Mouse (Mus musculus) c-Kit-positive CD71-positive TER-119-positive erythroid progenitor cells, embryonic 14.5 days (primary cell): ENCODE data around the gene Ly6g6e.
"Not testable (repeated sequence)": the region's sequence is repeated elsewhere in the genome, so short reads cannot be mapped to it uniquely, and the experiment has no call there.

Experiments
- DNase-seq: peaks from one replicate; pipeline ENCODE4 v3.0.0-alpha.2; 2013; ENCODE audit warnings: low spot score

The Ly6g6e gene

GRCm38 (mm10) chr17:35076507-35077176, at the start of gene Ly6g6e:
TSS of gene Ly6g6e (plus strand) at chr17:35076902.
- DNase-seq, result no peak

GRCm38 (mm10) chr17:35027277-35028068, 49.2 kb upstream of the Ly6g6e start, which contains the start of gene Sapcd1:
TSS of gene Sapcd1 (minus strand) at chr17:35028016.
- no peak for DNase-seq

DNA sequence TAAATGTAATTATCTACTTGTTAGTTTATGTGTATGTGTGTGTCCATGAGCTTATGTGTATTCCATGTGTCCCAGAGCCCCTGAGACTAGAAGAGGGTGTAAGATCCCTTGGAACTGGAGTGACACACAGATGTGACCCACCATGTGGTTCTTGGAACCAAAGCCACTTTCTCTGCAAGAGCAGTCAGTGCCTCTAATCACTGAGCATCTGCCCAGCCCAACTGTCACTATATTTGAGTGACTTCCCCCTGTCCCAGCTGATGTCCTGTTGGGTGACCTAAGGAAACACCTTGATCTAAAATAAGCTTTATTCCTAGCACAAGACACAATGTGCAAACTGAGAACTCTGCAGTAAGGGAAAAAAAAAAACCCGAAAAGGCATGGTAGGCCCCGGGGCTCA, 48.4 kb upstream of the Ly6g6e start:
- DNase-seq, result no peak

DNA sequence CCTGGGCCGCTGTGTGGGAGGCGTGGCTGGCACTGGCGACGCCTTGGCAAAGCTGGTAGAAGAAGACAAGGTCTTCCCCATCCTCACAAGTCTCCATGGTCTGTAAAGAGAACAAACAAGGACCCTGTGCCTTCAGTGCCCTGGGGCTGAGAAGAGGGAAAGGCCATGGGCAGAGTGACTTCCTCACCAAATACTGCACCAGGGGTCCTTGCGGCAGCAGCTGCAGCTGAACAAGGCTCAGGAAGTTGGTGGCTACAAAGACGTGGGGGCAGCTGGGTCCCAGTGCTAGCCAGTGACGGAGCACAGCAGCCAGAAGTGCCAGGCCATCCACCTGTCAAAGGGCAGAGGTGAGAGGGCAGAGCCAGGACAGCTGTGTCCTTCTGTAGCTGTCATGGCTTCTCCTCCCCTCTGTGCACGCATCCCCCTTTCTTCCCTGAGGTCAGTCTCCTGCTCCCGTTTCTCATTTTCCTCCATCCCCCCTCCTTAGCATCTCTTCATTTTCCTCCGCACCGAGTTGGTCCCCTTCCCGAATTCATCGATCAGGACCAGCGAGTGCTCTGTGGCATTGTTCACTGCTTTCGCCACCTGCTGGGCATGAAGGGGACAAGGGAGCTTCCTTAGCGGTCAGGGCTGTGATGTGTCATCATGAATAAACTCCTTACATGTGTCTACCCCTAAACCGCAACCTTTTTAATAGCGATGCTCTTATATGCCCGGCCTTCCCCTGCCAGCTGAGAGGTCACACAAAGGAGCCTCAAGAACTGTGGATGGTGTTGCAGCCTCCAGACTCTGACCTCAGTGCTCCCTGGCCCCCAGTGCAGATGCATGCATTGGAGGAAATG, 46.8 kb upstream of the Ly6g6e start:
- no peak for DNase-seq

DNA sequence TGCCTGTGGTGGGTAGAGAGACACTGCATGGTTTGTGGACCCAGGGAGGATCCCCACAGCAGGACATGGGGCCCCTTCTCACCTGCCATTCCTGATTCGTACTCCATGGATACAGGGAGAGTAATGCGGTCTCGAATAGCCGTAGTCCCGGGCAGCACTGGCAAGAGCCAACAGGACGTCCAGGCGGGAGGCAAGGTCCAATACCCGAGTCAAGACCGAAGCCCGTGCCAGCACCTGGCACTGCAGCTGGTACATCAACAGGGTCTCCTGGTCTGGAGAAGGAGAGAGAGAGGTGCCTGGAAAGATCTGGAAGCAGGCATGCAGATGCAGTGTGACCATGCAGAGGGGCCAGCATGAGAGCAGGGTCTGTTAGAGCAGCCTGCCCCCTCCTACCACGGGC, 45.4 kb upstream of the Ly6g6e start:
- DNase-seq, result no peak

- DNase-seq, result no peak
Measured at GRCm38 (mm10) chr17:35031880-35032279, 44.8 kb upstream of the Ly6g6e start.

GRCm38 (mm10) chr17:35032323-35032870, 44.3 kb upstream of the Ly6g6e start:
- DNase-seq, result no peak

DNA sequence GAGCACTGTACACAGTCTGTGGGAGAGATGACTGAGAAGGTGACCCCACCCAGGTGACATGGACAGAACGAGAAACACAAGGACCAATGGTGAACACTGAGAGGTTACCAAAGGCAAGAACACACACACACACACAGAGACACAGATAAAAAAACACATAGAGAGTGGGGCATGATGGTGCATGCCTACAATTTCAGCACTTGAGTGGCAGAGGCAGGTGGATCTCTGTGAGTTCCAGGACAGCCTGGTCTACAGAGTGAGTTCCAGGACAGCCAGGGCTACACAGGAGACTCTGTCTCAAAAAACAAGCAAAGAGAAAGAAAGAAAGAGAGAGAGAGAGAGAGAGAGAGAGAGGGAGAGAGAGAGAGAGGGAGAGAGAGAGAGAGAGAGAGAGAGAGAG, 43.0 kb upstream of the Ly6g6e start:
- DNase-seq, result not testable (repeated sequence)

DNA sequence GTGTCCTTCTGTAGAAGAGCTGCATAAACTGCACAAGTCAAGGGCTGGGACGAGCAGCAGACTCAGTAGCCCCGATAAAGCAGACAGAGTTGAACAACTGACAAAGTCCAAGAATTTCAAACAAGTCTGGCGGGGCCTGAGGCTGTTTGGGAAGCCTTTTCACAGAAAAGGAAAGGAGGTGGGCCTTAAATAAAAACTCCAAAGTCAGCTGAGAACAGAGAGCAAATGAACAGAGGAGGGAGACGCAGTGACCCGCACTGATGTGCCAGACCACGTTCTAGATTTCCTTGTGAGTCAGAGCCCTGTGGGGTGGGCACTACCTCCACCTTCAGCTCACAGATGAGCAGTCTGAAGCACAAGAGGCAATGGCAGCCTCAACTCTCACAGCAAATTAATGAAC, 41.8 kb upstream of the Ly6g6e start:
- DNase-seq, result no peak

DNA sequence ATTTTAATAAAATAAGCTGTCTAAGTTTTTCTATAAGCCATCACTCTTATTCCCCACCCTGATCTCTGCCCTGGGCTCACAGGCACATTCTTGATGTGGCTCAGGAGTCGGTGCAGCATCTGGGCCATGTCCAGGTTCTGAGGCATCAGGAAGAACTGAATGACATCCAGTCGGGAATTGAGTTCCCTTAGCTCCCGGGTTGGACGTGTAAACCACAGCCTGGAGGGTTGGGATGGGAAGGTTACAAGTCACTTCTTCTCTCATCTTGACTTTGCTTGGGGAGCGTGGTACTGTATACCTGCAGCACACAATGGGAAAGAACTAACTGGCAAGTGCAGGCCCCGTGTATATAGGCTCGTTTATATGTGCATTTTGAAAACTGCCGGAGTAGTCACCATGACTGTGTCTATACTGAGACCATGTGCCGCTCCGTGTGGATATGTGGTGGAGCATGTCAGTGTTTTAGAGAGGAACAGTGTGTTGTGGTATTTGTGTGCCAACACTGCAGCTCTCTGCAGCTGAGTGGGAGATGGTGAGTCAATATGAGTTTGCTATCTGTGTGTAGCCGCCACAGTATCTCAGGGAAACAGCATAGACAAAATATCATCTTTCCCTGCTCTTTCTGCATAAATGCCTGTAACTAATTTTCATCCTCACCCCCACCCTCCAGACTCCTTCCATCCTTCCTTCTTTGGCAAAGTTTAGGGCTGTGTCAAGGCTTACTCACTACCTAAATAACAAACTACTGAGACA, 37.4 kb upstream of the Ly6g6e start:
- DNase-seq, result no peak

DNA sequence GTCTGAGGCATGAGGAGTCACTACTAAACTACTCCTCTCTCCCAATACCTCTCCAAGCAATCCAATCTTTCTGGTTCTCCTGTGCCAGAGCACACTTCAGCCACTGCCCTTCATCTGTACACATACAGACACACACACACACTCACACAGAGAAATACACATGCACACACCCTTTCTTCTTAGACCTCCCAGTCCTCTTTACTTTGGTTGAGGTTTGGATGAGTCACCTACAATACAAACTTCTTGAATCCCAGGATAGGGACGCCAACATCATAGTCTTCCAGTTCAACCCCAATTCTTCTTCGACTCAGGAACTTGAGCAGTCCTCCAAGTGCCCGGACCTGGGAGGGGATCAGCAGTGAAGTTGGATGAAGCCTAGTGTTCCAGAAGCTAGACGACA, 32.9 kb upstream of the Ly6g6e start:
- DNase-seq, result no peak

- peak; percentile 83 for DNase-seq
Measured at GRCm38 (mm10) chr17:35044904-35045806, 31.5 kb upstream of the Ly6g6e start.

GRCm38 (mm10) chr17:35045807-35046680, 30.7 kb upstream of the Ly6g6e start:
- no peak for DNase-seq

DNA sequence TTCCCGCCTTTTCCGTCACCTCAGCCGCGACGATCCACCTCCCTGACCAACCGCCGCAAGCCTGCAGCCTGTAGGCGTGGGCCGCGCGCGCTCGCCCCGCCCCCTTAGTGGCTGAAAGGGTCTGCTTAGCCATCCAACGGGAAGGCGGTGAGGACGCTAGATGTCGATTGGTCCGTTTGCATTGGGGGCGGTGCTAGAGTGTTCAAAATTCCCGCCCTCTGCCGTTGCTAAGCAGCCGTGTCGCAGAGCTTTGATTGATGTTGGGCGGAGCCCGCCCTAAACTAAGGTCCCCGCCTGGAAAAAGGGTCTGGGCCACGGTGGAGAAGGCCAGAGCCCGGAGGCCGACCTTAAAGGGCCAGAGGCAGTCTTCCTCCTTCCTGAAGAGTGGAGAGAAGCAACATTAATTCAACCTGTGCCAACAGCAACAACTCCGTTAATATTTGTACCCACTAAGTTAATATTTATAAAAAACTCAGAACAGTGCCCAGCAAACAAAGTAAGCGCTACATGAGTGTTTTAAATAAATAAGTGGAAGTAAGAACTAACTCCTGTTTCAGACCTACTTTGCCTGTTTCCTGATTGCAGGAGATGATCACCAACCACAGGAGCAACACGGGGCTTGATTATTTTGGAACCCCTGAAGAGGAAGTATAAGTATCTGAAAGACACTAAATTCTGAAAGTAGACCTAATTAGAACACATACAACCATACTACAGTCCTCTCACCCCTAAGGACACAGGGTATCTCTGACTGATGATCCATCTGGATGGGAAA, 29.8 kb upstream of the Ly6g6e start, which contains the start of gene Msh5:
Gene Msh5 (minus strand): TSS at position 65 of the 775 bp plus-strand sequence.
- DNase-seq, result peak; percentile 97

GRCm38 (mm10) chr17:35047688-35048087, 29.0 kb upstream of the Ly6g6e start:
- peak; percentile 49 for DNase-seq

DNA sequence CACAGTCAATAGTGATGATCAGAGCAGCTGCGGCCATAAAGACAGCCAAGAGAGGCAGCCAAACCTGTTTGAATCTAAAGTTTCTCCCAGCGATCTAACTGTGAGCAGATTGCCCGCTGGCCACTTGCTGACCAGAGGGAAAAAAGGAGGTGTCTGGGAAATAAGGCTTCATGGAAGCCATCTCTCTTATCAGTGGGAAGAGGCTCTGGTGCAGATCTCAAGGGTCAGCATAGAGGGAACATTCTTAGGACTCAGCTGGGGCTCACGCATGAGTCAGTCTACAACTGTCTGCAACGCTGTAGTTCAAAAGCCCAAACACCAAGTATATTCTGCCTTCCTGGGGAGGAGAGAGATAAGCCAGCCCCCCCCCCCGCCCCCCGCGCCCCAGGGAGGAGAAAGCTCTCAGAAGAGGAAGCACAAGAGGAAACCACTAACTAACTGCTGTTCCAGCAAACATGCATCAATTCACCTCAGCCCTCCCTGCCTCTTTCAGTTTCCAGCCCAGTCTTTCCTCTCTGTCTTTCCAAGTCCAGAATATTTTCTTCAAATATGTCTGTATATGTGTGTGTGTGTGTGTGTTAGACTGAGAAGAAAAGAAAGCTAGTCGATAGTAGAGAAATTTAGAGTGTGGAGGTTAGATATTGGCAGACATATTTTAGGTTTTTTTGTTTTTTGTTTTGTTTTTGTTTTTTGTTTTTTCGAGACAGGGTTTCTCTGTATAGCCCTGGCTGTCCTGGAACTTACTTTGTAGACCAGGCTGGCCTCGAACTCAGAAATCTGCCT, 28.4 kb upstream of the Ly6g6e start:
- DNase-seq, result peak; percentile 45

DNA sequence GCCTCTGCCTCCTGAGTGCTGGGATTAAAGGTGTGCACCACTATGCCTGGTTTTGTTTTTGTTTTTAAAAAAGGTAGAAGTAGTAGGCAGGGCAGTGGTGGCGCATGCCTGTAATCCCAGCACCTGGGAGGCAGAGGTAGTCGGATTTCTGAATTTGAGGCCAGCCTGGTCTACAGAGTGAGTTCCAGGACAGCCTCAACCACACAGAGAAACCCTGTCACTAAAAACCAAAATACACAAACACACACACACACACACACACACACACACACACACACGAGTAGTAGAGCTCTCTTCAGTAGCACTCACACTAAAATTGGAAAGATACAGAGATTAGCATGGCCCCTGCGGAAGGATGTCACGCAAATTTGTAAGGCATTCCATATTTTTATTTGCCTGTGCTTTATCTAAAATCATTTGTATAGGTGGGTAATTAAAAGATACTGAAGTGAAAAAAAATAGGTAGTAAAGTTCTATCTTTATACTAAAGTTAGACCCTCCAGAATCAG, 27.7 kb upstream of the Ly6g6e start:
- no peak for DNase-seq
